Mouse (Mus musculus): ENCODE measurements around the gene Diras1. TPM values are rescaled to one million over a fixed set of nuclear protein-coding genes. Genes with fewer than 3 reads are reported as not detected.
"Not testable (repeated sequence)": the region's sequence is repeated elsewhere in the genome, so short reads cannot be mapped to it uniquely, and the experiment has no call there.

The Diras1 gene
- polyA plus RNA-seq, 1 experiment from 2014 or later = 0.33 TPM

- H3K4me2 ChIP-seq = no peak overlapping the region
- WGBS = 91% methylated on average over 8 of the region's 8 CpGs
- no peak overlapping the region for H3K27ac ChIP-seq
- H3K36me3 ChIP-seq = no peaks in the 10 kb centered on the region
- H3K4me3 ChIP-seq (replicated peaks) = no peak overlapping the region
- peaks cover 63% of the 10 kb centered on the region for H3K27me3 ChIP-seq
- no peak for ATAC-seq (ENCODE audit: insufficient number of reproducible peaks, insufficient read depth, low FRiP score, low TSS enrichment, low read depth)
- no peaks in the 10 kb centered on the region for H3K9me3 ChIP-seq
- H3K4me1 ChIP-seq (replicated peaks) = 0 out of 2 replicates have a peak, but pooled peaks cover 4% of the 10 kb centered on the region
- H3K9ac ChIP-seq (replicated peaks) = no peak overlapping the region
These were observed 29.0 kb downstream of the Diras1 start for GRCm38 (mm10) chr10:80996501-80996900.

- ATAC-seq (ENCODE audit: insufficient number of reproducible peaks, insufficient read depth, low FRiP score, low TSS enrichment, low read depth) = no peak
- H3K4me3 ChIP-seq (replicated peaks) = no peak overlapping the region
- WGBS = 10% methylated on average over 21 of the region's 21 CpGs
These were observed 30.3 kb downstream of the Diras1 start for GRCm38 (mm10) chr10:80995091-80995632.

GRCm38 (mm10) chr10:80994621-80995020, 30.8 kb downstream of the Diras1 start:
- 0 out of 2 replicates have a peak, but pooled peaks cover 1% of the 10 kb centered on the region for H3K4me1 ChIP-seq (replicated peaks)
- no peaks in the 10 kb centered on the region for H3K9me3 ChIP-seq
- no peak overlapping the region for H3K27ac ChIP-seq
- no peaks in the 10 kb centered on the region for H3K36me3 ChIP-seq
- 53% methylated on average over 4 of the region's 4 CpGs for WGBS
- ATAC-seq (ENCODE audit: insufficient number of reproducible peaks, insufficient read depth, low FRiP score, low TSS enrichment, low read depth) = no peak
- H3K9ac ChIP-seq (replicated peaks) = no peak overlapping the region
- no peak overlapping the region for H3K4me2 ChIP-seq
- no peak overlapping the region for H3K4me3 ChIP-seq (replicated peaks)
- peaks cover 49% of the 10 kb centered on the region for H3K27me3 ChIP-seq

More at GRCm38 (mm10) chr10:80995091-80995632, 30.3 kb downstream of the Diras1 start:
- Histone ChIP-seq H3K27ac (no peak overlapping the region), H3K4me1 (replicated peaks) (0 out of 2 replicates have a peak, but pooled peaks cover 4% of the 10 kb centered on the region), H3K4me2 (peak overlapping the region; percentile 31; the same call in 1 of the 2 replicates), H3K27me3 (peaks cover 53% of the 10 kb centered on the region), H3K9me3 (no peaks in the 10 kb centered on the region), H3K36me3 (no peaks in the 10 kb centered on the region), H3K9ac (replicated peaks) (no peak overlapping the region)

- no peaks in the 10 kb centered on the region for H3K36me3 ChIP-seq
These were observed 32.2 kb downstream of the Diras1 start for GRCm38 (mm10) chr10:80993276-80993675.

GRCm38 (mm10) chr10:80991945-80992344, 33.5 kb downstream of the Diras1 start:
- no peak for ATAC-seq (ENCODE audit: insufficient number of reproducible peaks, insufficient read depth, low FRiP score, low TSS enrichment, low read depth)
- 0 out of 2 replicates have a peak, but pooled peaks cover 2% of the 10 kb centered on the region for H3K4me1 ChIP-seq (replicated peaks)
- H3K9ac ChIP-seq (replicated peaks) = no peak overlapping the region
- H3K4me2 ChIP-seq = no peak overlapping the region
- no peak overlapping the region for H3K4me3 ChIP-seq (replicated peaks)
- no peaks in the 10 kb centered on the region for H3K9me3 ChIP-seq
- WGBS = 84% methylated on average over 1 of the region's 1 CpGs
- no peak overlapping the region for H3K27ac ChIP-seq
- no peaks in the 10 kb centered on the region for H3K36me3 ChIP-seq
- H3K27me3 ChIP-seq = peaks cover 46% of the 10 kb centered on the region

More at GRCm38 (mm10) chr10:80993276-80993675, 32.2 kb downstream of the Diras1 start:
- Histone ChIP-seq H3K4me3 (replicated peaks) (no peak overlapping the region), H3K9ac (replicated peaks) (no peak overlapping the region), H3K4me2 (no peak overlapping the region), H3K27me3 (peaks cover 48% of the 10 kb centered on the region), H3K9me3 (no peaks in the 10 kb centered on the region), H3K27ac (no peak overlapping the region), H3K4me1 (replicated peaks) (no peaks in the 10 kb centered on the region)
- WGBS = 73% methylated on average over 5 of the region's 5 CpGs
- ATAC-seq (ENCODE audit: insufficient number of reproducible peaks, insufficient read depth, low FRiP score, low TSS enrichment, low read depth) = no peak

- no peaks in the 10 kb centered on the region for H3K9me3 ChIP-seq
- H3K4me1 ChIP-seq (replicated peaks) = 0 out of 2 replicates have a peak, but pooled peaks cover 2% of the 10 kb centered on the region
- 20% methylated on average over 3 of the region's 3 CpGs for WGBS
- no peak overlapping the region for H3K9ac ChIP-seq (replicated peaks)
- H3K4me2 ChIP-seq = no peak overlapping the region
- no peak for ATAC-seq (ENCODE audit: insufficient number of reproducible peaks, insufficient read depth, low FRiP score, low TSS enrichment, low read depth)
- H3K27ac ChIP-seq = no peak overlapping the region
- H3K27me3 ChIP-seq = peaks cover 52% of the 10 kb centered on the region
- H3K36me3 ChIP-seq = no peaks in the 10 kb centered on the region
- no peak overlapping the region for H3K4me3 ChIP-seq (replicated peaks)
These were observed 34.5 kb downstream of the Diras1 start for GRCm38 (mm10) chr10:80991007-80991406.

- peaks cover 8% of the 10 kb centered on the region for H3K4me1 ChIP-seq (replicated peaks)
- H3K4me3 ChIP-seq (replicated peaks) = no peak overlapping the region
- WGBS = 74% methylated on average over 7 of the region's 7 CpGs
- H3K36me3 ChIP-seq = no peaks in the 10 kb centered on the region
- no peak overlapping the region for H3K4me2 ChIP-seq
- no peak for ATAC-seq (ENCODE audit: insufficient number of reproducible peaks, insufficient read depth, low FRiP score, low TSS enrichment, low read depth)
- H3K9me3 ChIP-seq = no peaks in the 10 kb centered on the region
- no peak overlapping the region for H3K27ac ChIP-seq
- H3K27me3 ChIP-seq = peaks cover 58% of the 10 kb centered on the region
- no peak overlapping the region for H3K9ac ChIP-seq (replicated peaks)
These were observed 35.1 kb downstream of the Diras1 start for GRCm38 (mm10) chr10:80990406-80990805.

GRCm38 (mm10) chr10:80989854-80990253, 35.6 kb downstream of the Diras1 start:
- peaks cover 62% of the 10 kb centered on the region for H3K27me3 ChIP-seq
- H3K4me3 ChIP-seq (replicated peaks); H3K9me3 ChIP-seq; H3K9ac ChIP-seq (replicated peaks); ATAC-seq (ENCODE audit: insufficient number of reproducible peaks, insufficient read depth, low FRiP score, low TSS enrichment, low read depth); H3K4me2 ChIP-seq; H3K36me3 ChIP-seq; H3K27ac ChIP-seq: not testable (repeated sequence)
- WGBS = 51% methylated on average over 4 of the region's 4 CpGs
- H3K4me1 ChIP-seq (replicated peaks) = peaks cover 12% of the 10 kb centered on the region

GRCm38 (mm10) chr10:80989446-80989845, 36.0 kb downstream of the Diras1 start:
- Histone ChIP-seq H3K36me3 (no peaks in the 10 kb centered on the region), H3K4me3 (replicated peaks) (no peak overlapping the region), H3K27me3 (peaks cover 62% of the 10 kb centered on the region), H3K4me1 (replicated peaks) (peaks cover 12% of the 10 kb centered on the region), H3K9me3 (no peaks in the 10 kb centered on the region), H3K9ac (replicated peaks) (no peak overlapping the region), H3K27ac (no peak overlapping the region), H3K4me2 (no peak overlapping the region)
- no peak for ATAC-seq (ENCODE audit: insufficient number of reproducible peaks, insufficient read depth, low FRiP score, low TSS enrichment, low read depth)
- WGBS = 64% methylated on average over 6 of the region's 6 CpGs

GRCm38 (mm10) chr10:80987709-80988441, 37.6 kb downstream of the Diras1 start:
- Histone ChIP-seq H3K27ac (peak overlapping the region; percentile 42), H3K4me1 (replicated peaks) (peaks cover 12% of the 10 kb centered on the region), H3K27me3 (peaks cover 68% of the 10 kb centered on the region), H3K36me3 (no peaks in the 10 kb centered on the region), H3K4me3 (replicated peaks) (no peak overlapping the region; the same call in 1 of the 2 replicates), H3K9ac (replicated peaks) (no peak overlapping the region), H3K9me3 (no peaks in the 10 kb centered on the region), H3K4me2 (peak overlapping the region; percentile 27; the same call in 1 of the 2 replicates)
- peak; percentile 82 for ATAC-seq (ENCODE audit: insufficient number of reproducible peaks, insufficient read depth, low FRiP score, low TSS enrichment, low read depth)
- WGBS = 7% methylated on average over 10 of the region's 10 CpGs

- no peak overlapping the region for H3K4me3 ChIP-seq (replicated peaks)
- H3K27ac ChIP-seq = no peak overlapping the region
- H3K9ac ChIP-seq (replicated peaks) = no peak overlapping the region
- no peak for ATAC-seq (ENCODE audit: insufficient number of reproducible peaks, insufficient read depth, low FRiP score, low TSS enrichment, low read depth)
- H3K4me2 ChIP-seq = no peak overlapping the region
- H3K4me1 ChIP-seq (replicated peaks) = peaks cover 12% of the 10 kb centered on the region
- peaks cover 67% of the 10 kb centered on the region for H3K27me3 ChIP-seq
- WGBS = 74% methylated on average over 6 of the region's 6 CpGs
- no peaks in the 10 kb centered on the region for H3K36me3 ChIP-seq
- no peaks in the 10 kb centered on the region for H3K9me3 ChIP-seq
These were observed 38.7 kb downstream of the Diras1 start for GRCm38 (mm10) chr10:80986754-80987153.
